Mouse (Mus musculus): ENCODE measurements around the gene Acp6.
"Not testable (repeated sequence)": the region's sequence is repeated elsewhere in the genome, so short reads cannot be mapped to it uniquely, and the experiment has no call there.

Acp6 gene

GRCm38 (mm10) chr3:97158611-97159508, at the start of gene Acp6:
Acp6 (plus strand) TSS chr3:97158777.
- DNase-seq, result peak; percentile 91

- DNase-seq, result no peak
Observed at GRCm38 (mm10) chr3:97117511-97117910, 41.1 kb upstream of the Acp6 start.

GRCm38 (mm10) chr3:97118313-97118712, 40.3 kb upstream of the Acp6 start:
- no peak for DNase-seq

GRCm38 (mm10) chr3:97124193-97124592, 34.4 kb upstream of the Acp6 start:
- DNase-seq, result peak; percentile 22

- no peak for DNase-seq
Observed at GRCm38 (mm10) chr3:97129410-97129809, 29.2 kb upstream of the Acp6 start.

GRCm38 (mm10) chr3:97137666-97138065, 20.9 kb upstream of the Acp6 start:
- not testable (repeated sequence) for DNase-seq

- DNase-seq, result no peak
Observed at GRCm38 (mm10) chr3:97151092-97151491, 7.5 kb upstream of the Acp6 start.

GRCm38 (mm10) chr3:97156431-97156830, 2.1 kb upstream of the Acp6 start:
- DNase-seq, result no peak

- DNase-seq, result no peak
Observed at GRCm38 (mm10) chr3:97157308-97157707, 1.3 kb upstream of the Acp6 start.

- DNase-seq, result peak; percentile 89
Observed at GRCm38 (mm10) chr3:97157958-97158599, 498 bp upstream of the Acp6 start.

GRCm38 (mm10) chr3:97159509-97159850, 903 bp downstream of the Acp6 start:
- DNase-seq, result peak; percentile 5

GRCm38 (mm10) chr3:97159986-97160385, 1.4 kb downstream of the Acp6 start:
- DNase-seq, result no peak

- peak; percentile 13 for DNase-seq
Observed at GRCm38 (mm10) chr3:97160908-97161307, 2.3 kb downstream of the Acp6 start.

GRCm38 (mm10) chr3:97161773-97162172, 3.2 kb downstream of the Acp6 start:
- no peak for DNase-seq

- no peak for DNase-seq
Observed at GRCm38 (mm10) chr3:97164477-97164876, 5.9 kb downstream of the Acp6 start.

GRCm38 (mm10) chr3:97167126-97167525, 8.5 kb downstream of the Acp6 start:
- DNase-seq, result no peak

GRCm38 (mm10) chr3:97171531-97171930, 13.0 kb downstream of the Acp6 start:
- no peak for DNase-seq

GRCm38 (mm10) chr3:97172231-97172630, 13.7 kb downstream of the Acp6 start:
- DNase-seq, result no peak

GRCm38 (mm10) chr3:97172632-97173031, 14.1 kb downstream of the Acp6 start:
- DNase-seq, result no peak

GRCm38 (mm10) chr3:97178885-97179284, 20.3 kb downstream of the Acp6 start:
- DNase-seq, result no peak

- DNase-seq, result no peak
Observed at GRCm38 (mm10) chr3:97180527-97180926, 21.9 kb downstream of the Acp6 start.

GRCm38 (mm10) chr3:97183810-97184209, 25.2 kb downstream of the Acp6 start:
- no peak for DNase-seq

GRCm38 (mm10) chr3:97185098-97185860, 26.7 kb downstream of the Acp6 start:
- DNase-seq, result peak; percentile 81

- DNase-seq, result no peak
Observed at GRCm38 (mm10) chr3:97196571-97196970, 38.0 kb downstream of the Acp6 start.

Data from lung, postnatal 14 days (tissue).